Mouse (Mus musculus): ENCODE results near the gene Aff1. TPM values are rescaled to one million over a fixed set of nuclear protein-coding genes. Genes with fewer than 3 reads are reported as not detected.

Aff1 gene
- polyA plus RNA-seq, 1 experiment = 16.2 TPM

- TF ChIP-seq POLR2A (IDR thresholded peaks at IDR 0.05; ENCODE audit: low read depth, low read length) = no peak
- TF ChIP-seq CTCF (IDR thresholded peaks at IDR 0.05; ENCODE audit: extremely low read depth, insufficient read depth, insufficient read length, insufficient replicate concordance) = no peak
- peaks cover 18% of the 10 kb centered on the region for H3K4me1 ChIP-seq (ENCODE audit: control insufficient read depth, insufficient read depth, insufficient read length)
- H3K4me3 ChIP-seq (ENCODE audit: extremely low read depth, insufficient read depth, insufficient read length) = no peak overlapping the region
- 46% methylated on average over 4 of the region's 4 CpGs for WGBS
- no peaks in the 10 kb centered on the region for H3K27me3 ChIP-seq (ENCODE audit: control insufficient read depth, insufficient read depth, low read length)
- H3K27ac ChIP-seq (ENCODE audit: insufficient read depth, low read length) = peak overlapping the region; percentile 60
- H3K36me3 ChIP-seq (ENCODE audit: control insufficient read depth, insufficient read depth, low read length) = no peaks in the 10 kb centered on the region
- no peak for DNase-seq (ENCODE audit: low read depth in 1 of 2, low spot score in 2 of 2)
These were observed 30.5 kb downstream of the Aff1 start for GRCm38 (mm10) chr5:103722721-103723120.

- Histone ChIP-seq H3K27ac (ENCODE audit: insufficient read depth, low read length) (no peak overlapping the region), H3K4me3 (ENCODE audit: extremely low read depth, insufficient read depth, insufficient read length) (no peak overlapping the region), H3K36me3 (ENCODE audit: control insufficient read depth, insufficient read depth, low read length) (no peaks in the 10 kb centered on the region), H3K4me1 (ENCODE audit: control insufficient read depth, insufficient read depth, insufficient read length) (peaks cover 18% of the 10 kb centered on the region), H3K27me3 (ENCODE audit: control insufficient read depth, insufficient read depth, low read length) (no peaks in the 10 kb centered on the region)
- no peak for DNase-seq (ENCODE audit: low read depth in 1 of 2, low spot score in 2 of 2)
- no peak for TF ChIP-seq CTCF (IDR thresholded peaks at IDR 0.05; ENCODE audit: extremely low read depth, insufficient read depth, insufficient read length, insufficient replicate concordance)
- TF ChIP-seq POLR2A (IDR thresholded peaks at IDR 0.05; ENCODE audit: low read depth, low read length) = no peak
- 33% methylated on average over 6 of the region's 6 CpGs for whole genome bisulfite sequencing
These were observed 32.2 kb downstream of the Aff1 start for GRCm38 (mm10) chr5:103724384-103724783.

GRCm38 (mm10) chr5:103724823-103725222, 32.6 kb downstream of the Aff1 start:
- no peak overlapping the region for H3K4me3 ChIP-seq (ENCODE audit: extremely low read depth, insufficient read depth, insufficient read length)
- WGBS = 73% methylated on average over 3 of the region's 3 CpGs
- H3K27me3 ChIP-seq (ENCODE audit: control insufficient read depth, insufficient read depth, low read length) = no peaks in the 10 kb centered on the region
- H3K4me1 ChIP-seq (ENCODE audit: control insufficient read depth, insufficient read depth, insufficient read length) = peaks cover 18% of the 10 kb centered on the region
- H3K36me3 ChIP-seq (ENCODE audit: control insufficient read depth, insufficient read depth, low read length) = no peaks in the 10 kb centered on the region
- TF ChIP-seq POLR2A (IDR thresholded peaks at IDR 0.05; ENCODE audit: low read depth, low read length) = no peak
- no peak for TF ChIP-seq CTCF (IDR thresholded peaks at IDR 0.05; ENCODE audit: extremely low read depth, insufficient read depth, insufficient read length, insufficient replicate concordance)
- peak overlapping the region; percentile 82; the same call in 1 of the 2 replicates for H3K27ac ChIP-seq (ENCODE audit: insufficient read depth, low read length)
- no peak for DNase-seq (ENCODE audit: low read depth in 1 of 2, low spot score in 2 of 2)

GRCm38 (mm10) chr5:103725268-103726149, 33.3 kb downstream of the Aff1 start:
- H3K27ac ChIP-seq (ENCODE audit: insufficient read depth, low read length) = peak overlapping the region; percentile 86
- WGBS = 31% methylated on average over 9 of the region's 9 CpGs

GRCm38 (mm10) chr5:103726281-103726938, 34.2 kb downstream of the Aff1 start:
- H3K27me3 ChIP-seq (ENCODE audit: control insufficient read depth, insufficient read depth, low read length) = no peaks in the 10 kb centered on the region
- DNase-seq (ENCODE audit: low read depth in 1 of 2, low spot score in 2 of 2) = peak; percentile 53 to 65
- H3K27ac ChIP-seq (ENCODE audit: insufficient read depth, low read length) = peak overlapping the region; percentile 86
- H3K4me3 ChIP-seq (ENCODE audit: extremely low read depth, insufficient read depth, insufficient read length) = 0 out of 2 replicates have a peak overlapping the region, but pooled peaks have one; percentile 4
- WGBS = 29% methylated on average over 8 of the region's 8 CpGs
- TF ChIP-seq POLR2A (IDR thresholded peaks at IDR 0.05; ENCODE audit: low read depth, low read length) (no peak), CTCF (IDR thresholded peaks at IDR 0.05; ENCODE audit: extremely low read depth, insufficient read depth, insufficient read length, insufficient replicate concordance) (no peak)
- no peaks in the 10 kb centered on the region for H3K36me3 ChIP-seq (ENCODE audit: control insufficient read depth, insufficient read depth, low read length)
- H3K4me1 ChIP-seq (ENCODE audit: control insufficient read depth, insufficient read depth, insufficient read length) = peaks cover 14% of the 10 kb centered on the region; the same call in 1 of the 2 replicates

More at GRCm38 (mm10) chr5:103725268-103726149, 33.3 kb downstream of the Aff1 start:
- H3K4me3 ChIP-seq (ENCODE audit: extremely low read depth, insufficient read depth, insufficient read length) = no peak overlapping the region
- H3K4me1 ChIP-seq (ENCODE audit: control insufficient read depth, insufficient read depth, insufficient read length) = peaks cover 18% of the 10 kb centered on the region
- TF ChIP-seq POLR2A (IDR thresholded peaks at IDR 0.05; ENCODE audit: low read depth, low read length) (no peak), CTCF (IDR thresholded peaks at IDR 0.05; ENCODE audit: extremely low read depth, insufficient read depth, insufficient read length, insufficient replicate concordance) (no peak)
- no peaks in the 10 kb centered on the region for H3K27me3 ChIP-seq (ENCODE audit: control insufficient read depth, insufficient read depth, low read length)
- H3K36me3 ChIP-seq (ENCODE audit: control insufficient read depth, insufficient read depth, low read length) = no peaks in the 10 kb centered on the region
- DNase-seq (ENCODE audit: low read depth in 1 of 2, low spot score in 2 of 2) = no peak

GRCm38 (mm10) chr5:103727777-103728395, 35.7 kb downstream of the Aff1 start:
- Histone ChIP-seq H3K4me3 (ENCODE audit: extremely low read depth, insufficient read depth, insufficient read length) (no peak overlapping the region), H3K27me3 (ENCODE audit: control insufficient read depth, insufficient read depth, low read length) (no peaks in the 10 kb centered on the region), H3K27ac (ENCODE audit: insufficient read depth, low read length) (no peak overlapping the region), H3K36me3 (ENCODE audit: control insufficient read depth, insufficient read depth, low read length) (no peaks in the 10 kb centered on the region), H3K4me1 (ENCODE audit: control insufficient read depth, insufficient read depth, insufficient read length) (peaks cover 15% of the 10 kb centered on the region; the same call in 1 of the 2 replicates)
- DNase-seq (ENCODE audit: low read depth in 1 of 2, low spot score in 2 of 2) = no peak
- 87% methylated on average over 4 of the region's 4 CpGs for WGBS
- TF ChIP-seq POLR2A (IDR thresholded peaks at IDR 0.05; ENCODE audit: low read depth, low read length) = no peak
- TF ChIP-seq CTCF (IDR thresholded peaks at IDR 0.05; ENCODE audit: extremely low read depth, insufficient read depth, insufficient read length, insufficient replicate concordance) = no peak

Data from spleen, adult 2 months (tissue).